Mouse (Mus musculus) urinary bladder, postnatal 25 days (tissue): ENCODE results near the gene Tpra1.

Experiments
- DNase-seq: peaks from one replicate; pipeline ENCODE4 v3.0.0; 2022; ENCODE audit warnings: low spot score

Tpra1 gene

DNA sequence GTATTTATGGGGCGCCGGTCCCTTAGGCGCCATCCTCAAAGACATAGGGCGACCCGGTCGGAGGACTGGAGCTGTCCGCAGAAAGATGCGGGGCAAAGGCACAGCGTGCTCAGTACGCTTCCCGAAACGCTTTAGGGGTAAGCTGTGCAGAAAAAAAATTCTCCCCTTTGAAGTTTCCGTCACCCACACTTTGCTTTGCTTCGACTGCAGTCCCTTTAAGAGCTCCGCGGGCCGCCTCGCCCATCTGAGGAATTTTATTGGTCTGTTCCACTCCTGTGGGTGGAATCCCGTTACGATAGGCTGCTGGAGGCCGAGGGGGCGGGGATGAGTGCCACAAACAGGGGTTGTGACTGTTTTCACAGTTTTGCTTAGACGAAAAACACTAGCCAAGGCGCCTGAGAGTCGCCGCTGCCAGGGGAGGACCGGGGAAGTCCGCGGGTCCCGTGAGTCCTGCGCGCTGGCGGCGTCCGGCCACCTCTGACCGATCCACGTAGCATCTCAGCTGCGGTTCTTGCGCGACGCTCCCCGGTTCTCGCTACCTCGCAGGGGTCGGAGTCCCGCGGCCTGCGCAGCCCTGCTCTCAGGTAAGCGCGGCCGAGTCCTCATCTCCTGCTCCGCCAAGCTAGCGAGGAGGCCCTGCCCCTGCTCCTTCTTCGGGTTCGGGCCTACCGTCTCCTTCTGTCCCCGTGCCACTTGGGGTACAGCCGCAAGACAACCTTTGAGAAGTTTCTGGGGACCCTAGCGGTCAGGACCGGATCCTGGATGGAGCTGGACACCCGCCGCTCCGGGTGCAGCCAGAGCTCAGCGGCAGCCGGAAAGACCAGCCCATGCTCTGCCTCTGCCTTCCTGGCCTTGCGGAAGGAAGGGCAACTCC, at the start of gene Tpra1:
Tpra1 (plus strand) TSS at position 305 of the 874 bp plus-strand sequence.
- peak; percentile 76 for DNase-seq

DNA sequence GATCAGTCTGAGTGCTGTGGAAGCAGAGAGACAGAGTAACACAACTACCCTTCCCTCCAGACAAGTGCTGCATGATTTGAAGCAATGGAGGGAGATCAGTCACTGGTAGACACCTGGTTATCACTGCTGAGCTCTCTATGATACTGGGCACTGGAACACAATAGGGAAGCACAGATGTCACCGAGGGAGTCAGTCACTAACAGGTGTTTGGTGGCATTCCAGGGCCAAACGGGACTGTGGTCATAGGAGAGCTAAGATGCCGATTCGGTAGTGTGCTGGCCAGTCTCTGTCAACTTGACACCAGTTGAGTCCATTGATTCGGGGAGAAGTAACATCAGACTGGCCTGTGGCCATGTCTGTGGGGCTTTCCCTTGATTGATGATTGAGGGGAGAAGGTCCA, 47.5 kb upstream of the Tpra1 start:
- DNase-seq = no peak

DNA sequence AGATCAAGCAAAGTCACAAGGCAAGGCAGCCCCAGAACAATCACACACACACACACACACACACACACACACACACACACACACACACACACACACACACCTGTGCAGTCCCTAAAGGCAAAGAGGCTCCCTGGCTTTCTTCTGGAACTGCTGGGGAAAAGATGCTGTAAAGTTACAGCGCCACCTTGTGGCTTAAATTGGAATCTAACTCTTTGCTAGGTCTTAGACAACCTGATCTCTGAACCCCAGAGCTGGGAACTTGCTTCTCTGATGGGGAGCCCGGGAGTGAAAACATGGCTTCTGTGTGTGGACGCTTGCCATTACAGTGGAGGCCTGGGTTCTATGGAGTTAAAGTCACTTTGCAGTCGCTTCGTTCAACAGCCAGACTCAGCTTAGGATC, 46.4 kb upstream of the Tpra1 start:
- DNase-seq = peak; percentile 59

DNA sequence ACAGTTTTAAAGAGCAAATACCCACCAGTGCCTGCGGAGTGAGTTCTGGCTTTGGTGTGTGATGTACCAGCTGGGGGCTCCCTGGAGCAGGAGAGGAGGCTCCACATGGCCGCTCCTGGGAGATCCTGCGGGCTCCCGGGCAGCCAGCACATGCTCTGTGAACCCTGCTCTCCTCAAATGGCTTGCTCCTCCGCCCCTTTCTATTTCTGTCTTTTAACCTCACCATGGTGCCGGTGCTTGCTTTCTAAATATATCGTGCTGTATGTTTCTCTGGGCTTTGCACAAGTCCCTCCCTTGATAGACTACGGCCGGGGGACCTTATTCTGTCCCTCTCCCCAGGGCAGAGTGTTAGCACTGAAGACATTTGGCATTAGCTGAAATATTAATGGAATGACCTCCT, 44.8 kb upstream of the Tpra1 start:
- DNase-seq = no peak

DNA sequence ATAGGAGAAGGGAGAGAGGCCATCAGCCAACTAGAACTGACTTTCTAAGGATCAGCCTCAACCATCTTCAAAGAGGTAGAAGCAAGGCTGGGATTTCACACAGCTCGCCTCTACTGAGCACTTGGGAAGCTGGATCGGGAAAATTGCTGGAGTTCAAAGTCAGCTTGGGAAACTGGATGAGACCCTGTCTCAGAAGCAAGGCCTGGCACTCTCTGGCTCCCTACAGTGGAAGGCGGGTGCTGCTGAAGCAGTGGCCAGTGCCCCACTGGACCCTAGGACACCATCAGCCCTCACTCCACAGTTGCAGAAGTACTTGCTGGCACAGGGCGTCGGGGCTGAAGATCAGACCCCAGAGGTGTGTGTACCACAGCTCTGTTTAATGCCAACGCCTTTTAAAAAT, 44.2 kb upstream of the Tpra1 start:
- DNase-seq = no peak

DNA sequence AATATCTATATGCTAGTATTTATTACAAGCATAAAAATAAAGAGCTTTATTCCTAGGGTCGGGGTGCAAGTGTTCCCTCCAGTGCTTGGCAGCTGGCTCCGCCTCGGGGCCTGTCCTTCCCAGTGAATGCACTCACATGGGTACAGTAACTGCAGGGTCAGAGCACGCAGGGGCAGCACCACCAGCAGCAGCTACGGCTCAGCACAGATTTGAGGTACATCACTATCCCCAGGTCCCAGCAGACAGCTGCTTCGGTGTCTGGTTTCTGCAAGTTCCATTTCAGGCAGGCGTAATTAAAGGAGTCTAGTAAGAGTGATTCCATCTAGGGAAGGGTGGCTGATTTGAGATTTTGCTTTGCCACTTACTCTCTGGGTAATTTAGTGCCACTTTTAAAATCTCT, 43.7 kb upstream of the Tpra1 start:
- no peak for DNase-seq

DNA sequence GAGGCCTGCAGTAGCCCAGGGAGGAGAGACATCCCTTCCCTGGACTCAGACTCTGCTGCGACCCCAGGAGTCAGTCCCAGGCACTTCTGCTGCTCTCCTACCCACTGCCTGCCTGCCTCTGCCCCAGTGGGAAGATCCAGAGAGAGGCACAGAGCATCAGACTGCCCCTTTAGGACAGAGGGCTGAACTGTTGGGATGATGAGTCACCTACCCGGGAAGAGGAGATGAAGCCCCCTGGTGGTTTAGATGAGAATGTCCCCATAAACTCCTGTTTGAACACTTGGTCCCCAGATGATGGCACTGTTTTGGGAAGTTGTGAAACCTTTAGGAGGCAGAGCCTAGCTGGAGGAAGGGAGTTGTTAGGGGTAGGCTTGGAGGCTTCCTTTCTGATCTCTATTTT, 41.1 kb upstream of the Tpra1 start:
- no peak for DNase-seq

DNA sequence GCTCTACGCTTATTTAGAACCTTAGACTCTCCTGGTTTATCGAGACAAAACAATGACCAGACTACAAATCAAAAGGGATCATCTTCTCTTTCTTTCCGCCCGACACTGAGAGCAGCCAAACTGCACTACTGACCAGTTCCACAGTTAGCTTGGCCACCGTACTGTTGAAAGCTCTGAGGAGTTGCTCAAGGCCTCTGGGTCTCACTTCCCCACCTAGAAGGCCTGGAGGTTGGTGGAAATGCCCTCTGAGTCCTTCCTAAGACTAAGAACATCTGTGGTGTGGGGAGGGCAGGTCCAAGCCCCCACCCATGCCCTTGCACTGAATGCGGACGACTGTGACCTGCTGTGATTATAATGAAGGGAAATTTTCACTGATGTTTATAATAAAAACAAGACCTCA, 36.3 kb upstream of the Tpra1 start:
- no peak for DNase-seq

DNA sequence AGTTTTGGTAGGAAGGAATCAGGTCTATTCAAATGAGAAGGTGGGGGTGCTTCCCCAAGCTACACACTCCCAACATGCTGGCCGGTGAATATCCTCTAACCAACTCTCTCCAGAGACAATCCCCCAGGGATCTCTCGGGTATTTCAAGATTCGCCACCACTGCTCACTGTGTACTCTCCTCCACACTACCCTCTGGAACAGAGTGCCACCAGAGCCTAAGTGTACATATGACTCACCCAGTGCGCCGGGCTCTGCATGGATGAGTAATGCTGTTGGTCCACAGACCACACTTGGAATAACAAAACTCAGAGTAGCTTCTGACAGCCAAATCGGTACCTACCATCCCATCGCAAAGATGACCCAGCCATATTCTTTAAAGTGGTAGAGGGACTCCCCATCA, 32.6 kb upstream of the Tpra1 start:
- no peak for DNase-seq

DNA sequence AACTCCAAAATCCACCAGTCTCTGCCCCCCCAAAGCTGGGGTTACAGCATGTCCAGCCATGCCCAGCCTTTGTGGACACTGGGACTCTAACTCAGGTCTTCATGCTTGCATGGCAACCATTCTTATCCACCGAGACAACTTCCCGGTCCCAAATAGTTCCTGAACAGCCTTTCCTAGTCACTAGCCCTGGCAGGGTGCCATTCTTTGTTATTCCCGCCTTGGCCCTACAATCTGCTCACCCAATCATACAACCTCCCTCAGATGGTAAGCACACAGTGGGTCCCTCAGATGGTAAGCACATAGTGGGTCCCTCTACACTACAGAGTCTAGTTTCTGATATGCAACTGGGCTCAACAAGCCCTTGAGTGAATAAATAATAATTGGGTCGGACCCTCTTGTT, 31.5 kb upstream of the Tpra1 start:
- DNase-seq = no peak

DNA sequence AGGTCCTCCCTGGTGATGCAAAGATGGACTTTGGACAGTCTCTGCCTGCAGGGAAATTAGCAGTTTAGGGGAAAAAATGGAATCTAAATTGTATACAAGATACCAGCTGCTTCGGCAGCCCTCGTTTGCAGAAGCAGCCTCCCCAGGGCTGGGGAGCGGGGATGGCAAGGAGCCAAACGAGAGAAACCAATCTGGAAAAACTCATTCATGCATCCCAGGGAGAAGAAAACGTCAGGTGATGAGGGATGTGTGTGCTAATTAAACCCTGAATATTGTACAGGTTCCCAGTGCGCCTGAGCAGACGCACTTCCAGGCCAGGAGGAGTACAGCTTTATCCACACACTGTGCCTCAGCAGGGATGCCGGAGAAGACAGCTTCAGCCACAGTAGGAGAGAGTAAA, 30.5 kb upstream of the Tpra1 start:
- no peak for DNase-seq

DNA sequence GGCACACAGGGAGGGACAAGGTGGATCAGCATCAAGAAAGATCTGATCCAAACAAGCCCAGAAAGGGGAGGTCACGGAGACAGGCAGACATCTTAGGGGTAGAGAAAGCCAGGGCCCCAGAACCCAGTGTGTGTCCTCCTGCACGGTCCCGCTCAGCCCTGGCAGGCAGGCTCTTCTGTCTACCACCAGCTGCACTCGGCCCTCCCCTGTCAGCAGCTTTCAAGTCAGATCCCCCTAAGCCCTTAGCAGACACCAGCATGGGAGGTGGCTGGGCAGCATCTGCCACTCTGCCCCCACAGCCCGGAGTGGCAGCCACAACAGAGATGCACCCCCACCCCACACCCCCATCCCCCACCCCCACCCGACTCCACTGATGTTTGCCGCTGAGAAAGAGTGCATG, 29.2 kb upstream of the Tpra1 start:
- no peak for DNase-seq

DNA sequence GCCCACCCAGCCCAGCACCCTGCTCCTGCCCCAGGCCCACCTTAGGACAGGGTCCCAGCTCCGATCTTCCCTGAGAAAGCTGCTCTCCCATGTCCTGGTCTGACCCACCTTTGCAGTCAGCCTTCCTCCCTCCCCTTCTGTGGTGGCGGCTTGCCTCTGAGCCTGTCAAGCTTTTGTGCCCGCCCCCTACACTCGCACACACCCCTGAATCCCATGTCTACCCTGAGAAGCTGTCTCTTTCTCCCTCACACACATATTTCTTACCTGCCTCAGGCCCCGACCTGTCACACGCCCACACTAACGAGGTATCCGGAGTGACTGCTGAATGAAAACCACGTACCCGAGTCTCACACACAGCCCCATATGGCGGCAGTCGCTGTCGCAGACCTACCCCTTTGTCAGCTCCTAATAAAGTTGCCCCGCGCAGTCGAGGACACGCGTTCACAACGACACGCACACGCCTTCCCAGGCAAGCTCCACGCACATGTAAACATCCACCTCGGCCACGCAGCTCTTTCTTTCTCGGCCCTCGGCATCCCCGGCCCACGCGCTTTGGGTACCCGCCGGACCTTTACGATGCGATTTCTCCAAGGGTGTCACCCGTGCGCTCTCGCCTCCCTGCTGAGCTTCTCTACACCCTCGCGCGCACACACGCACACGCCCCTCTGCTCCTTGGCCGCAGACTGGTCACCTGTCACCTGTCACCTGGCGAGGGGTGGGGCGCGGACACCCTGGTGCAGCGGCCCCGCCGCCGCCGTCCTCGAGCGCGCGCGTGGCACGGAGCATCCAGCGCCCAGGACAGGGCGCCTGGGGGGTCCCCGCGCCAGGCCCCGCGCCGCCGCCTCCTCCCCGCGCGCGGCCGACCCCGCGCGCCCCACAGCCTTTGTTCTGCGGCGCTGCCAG, 27.8 kb upstream of the Tpra1 start:
- no peak for DNase-seq

DNA sequence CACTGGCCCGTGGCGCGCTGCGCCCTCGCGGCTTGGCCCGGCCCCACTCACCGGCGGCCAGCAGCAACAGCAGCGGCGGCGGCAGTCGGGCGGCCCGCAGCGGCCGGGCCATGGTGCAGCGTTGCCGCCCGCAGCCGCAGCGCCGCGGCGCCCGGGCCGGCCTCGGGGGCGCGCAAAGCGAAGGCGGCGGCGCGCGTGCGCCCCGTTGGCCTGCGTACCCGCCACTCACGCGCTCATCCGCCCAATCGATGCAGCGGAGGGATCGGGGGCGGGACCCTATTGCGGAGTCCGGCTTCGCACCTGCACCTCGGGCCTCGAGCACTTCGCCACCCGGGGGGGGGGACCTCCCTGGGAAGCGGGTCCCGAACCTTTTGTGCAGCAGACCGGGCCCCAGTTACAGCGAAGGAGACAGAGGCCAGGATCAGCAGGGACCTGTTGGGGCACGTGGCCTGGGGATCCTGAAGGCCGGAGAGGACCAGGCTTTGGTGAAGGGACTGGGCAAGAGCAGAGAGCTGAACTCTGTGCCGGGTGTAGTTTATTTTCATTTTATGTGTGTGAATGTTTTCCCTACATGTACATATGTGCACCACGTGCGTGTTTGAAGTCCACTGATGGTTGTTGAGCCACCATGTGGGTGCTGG, 27.1 kb upstream of the Tpra1 start, which contains the start of gene Podxl2:
Podxl2 (minus strand) TSS at position 177 of the 641 bp plus-strand sequence.
- DNase-seq = peak; percentile 60

DNA sequence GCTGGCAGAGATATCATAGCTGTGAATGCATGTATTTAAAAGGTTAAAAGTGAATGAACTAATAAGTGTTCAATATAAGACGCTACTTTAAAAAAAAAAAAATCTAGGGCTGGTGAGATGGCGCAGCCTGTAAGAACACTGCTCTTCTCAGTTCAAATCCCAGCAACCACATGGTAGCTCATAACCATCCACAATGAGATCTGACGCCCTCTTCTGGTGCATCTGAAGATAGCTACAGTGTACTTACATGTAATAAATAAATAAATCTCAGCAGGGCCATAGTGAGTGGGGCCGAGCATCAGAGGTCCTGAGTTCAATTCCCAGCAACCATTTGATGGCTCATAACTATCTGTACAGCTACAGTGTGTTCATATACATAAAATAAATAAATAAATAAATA, 22.6 kb upstream of the Tpra1 start:
- no peak for DNase-seq

DNA sequence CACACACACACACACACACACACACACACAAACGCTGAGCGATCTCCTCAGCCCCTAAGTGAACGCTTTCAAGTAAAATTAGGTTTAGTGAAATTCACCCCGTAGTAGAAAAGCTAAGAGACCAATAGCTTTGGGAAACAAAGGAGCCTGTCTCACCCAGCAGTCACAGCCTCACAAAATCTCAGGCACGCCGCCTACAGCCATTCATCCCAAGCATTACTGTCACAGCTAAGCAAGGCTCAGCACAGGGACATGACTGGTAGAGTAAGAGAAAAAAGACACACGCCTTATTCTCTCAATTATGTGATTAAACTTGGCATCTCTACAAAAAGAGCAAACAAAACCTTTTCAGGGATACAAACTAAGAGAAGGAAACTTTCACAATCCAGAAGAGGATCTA, 20.7 kb upstream of the Tpra1 start:
- DNase-seq = no peak

DNA sequence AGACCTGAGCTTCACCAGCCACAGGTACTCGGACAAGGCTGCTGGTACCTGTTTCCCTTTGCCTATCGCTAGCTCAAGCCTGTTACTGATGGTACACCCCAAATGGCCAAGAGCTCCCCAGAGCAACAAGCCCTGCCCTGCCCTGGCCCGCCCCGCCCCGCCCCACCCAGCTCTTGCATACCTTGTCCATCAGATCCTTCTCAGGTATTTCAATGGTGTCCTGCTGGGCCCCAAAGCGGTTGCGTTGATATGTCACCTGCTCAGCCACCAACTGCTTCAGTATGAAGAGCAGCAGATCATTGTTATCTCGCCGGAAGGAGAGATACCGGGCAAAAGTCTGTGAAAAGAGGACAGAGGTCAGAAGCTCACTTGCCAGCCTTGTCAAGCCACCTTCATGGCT, 17.9 kb upstream of the Tpra1 start:
- no peak for DNase-seq

DNA sequence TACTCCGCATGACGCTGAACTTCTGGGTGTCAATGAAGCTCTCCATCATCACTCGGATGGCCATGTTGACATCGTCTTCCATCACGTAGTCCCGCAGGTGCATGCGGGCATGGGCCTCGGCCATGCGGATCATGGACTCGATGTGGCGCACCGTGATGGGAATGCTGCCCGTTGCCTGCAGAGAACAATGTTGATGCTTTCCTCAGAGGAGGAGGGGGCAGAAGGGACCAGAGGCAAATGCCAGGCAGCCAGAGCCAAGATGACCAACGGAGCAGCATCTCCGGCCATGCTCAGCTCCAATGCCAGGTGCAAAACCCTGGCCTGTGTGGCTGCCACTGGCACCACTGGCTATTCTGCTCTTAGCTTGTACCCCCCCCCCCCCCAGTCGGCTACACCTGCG, 17.4 kb upstream of the Tpra1 start:
- no peak for DNase-seq

DNA sequence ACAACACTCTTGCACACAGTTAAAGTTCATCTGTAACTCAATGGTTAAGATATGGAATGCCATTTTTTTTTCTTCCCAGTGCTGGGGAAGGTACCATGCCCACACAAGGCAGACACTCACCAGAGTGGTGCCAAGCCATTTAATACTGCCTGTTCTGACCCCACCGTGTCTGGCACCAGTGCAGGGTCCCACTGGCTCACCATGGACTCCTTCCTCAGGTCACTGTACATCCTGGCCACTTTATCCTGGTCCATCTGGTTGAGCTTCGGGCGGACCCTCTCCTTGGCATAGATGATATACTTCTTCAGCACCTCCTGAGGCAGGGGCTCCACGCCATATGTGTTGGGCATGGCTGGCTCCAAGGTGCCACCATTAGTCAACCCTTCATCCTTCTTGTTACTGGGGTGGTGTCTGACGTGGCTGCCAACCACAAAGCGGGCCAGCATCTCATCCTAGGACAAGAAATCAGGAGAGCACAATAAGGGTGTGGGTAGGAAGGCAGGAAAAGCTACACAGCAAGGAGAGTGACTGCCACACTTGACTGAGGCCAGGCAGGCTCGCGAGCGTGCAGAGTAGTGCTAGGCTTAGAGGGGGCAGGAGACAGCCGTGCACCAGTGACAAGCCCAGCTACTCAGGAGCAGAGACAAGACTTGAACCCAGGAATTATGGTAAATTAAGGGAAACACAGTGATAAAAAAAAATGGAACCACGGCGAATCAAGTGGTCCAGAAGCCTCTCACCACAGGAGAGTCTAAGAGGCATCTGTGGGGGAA, 16.2 kb upstream of the Tpra1 start:
- DNase-seq = no peak

DNA sequence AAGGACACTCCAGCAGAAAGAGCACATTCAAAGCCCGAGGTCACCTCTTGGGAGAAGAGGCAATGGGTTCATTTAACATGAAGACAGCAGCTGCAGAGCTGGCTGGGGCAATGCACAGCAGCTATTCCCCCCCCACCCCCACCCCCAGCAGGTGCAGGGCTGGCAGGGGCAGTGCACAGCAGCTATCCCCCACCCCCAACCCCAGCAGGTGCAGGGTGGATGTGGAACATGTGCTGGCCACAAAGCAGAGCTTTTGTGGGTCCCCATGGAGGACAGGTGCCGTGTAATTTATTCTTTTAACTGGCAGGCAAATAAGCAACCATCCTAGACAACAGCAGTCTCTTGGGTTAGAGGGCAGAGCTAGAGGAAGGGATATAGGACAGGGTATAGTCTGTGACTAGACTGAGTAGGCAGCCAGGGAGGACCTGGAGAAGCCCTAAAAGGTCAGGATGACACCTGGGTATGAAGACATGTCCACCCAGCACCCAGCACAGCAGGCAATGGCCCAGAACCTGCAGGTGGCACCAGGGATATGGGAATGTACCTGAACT, 15.6 kb upstream of the Tpra1 start:
- DNase-seq = no peak

DNA sequence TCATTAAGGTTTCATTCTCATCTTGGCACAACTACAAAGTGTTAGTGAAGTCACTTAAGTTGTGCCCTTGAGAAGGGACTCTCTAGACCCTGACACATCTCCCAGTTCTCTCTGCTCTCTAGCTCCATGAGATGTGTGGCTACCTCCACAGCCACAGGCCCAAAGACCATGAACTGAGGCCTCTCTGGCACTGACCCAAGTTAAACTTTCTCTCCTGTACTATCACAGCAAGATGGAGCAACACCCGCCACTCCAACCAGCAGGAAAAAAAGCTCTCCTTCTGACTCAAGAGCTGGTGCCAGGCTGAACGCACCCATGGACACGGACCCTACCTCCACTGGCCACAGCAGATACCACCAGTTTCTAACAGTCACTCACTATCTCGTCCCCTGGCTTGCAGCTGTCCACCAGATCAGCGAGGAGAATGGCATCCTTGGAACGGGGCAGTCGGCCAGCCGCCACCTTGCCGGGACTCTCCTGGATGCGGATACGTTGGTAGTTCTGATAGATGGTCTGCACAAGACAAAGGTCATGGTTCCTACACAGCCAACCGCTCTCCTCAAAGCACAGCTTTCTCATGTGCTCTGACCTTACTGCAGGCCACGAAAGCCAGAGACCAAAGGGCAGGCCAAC, 12.5 kb upstream of the Tpra1 start:
- DNase-seq = no peak
